Mouse (Mus musculus): Measurements from ENCODE around the gene Cherp.

DNA sequence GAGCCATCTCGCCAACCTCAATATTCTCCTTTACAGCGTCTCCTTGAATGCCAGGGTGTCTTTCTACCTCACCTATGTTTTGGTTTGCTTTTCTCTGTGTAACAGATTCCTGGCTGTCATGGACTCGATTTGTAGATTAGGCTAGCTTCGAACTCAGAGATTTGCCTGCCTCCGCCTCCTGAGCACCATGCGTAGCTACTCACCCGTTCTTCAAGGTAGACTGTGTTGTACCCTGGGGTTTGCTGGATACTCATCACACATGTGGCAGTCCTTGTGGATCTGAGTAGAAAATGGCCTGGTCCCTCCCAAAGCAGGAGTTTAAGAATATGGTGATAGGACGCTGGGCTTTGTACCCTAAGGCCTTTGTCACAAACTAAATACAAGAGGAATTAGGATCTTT, 18.4 kb upstream of the Cherp start:
- TF ChIP-seq CTCF (IDR thresholded peaks at IDR 0.05; ENCODE audit: low read depth) (no peak), EP300 (optimal IDR thresholded peaks at IDR 0.05) (no peak)

Measured in stomach, postnatal 0 days (tissue).